Mouse (Mus musculus) forebrain, embryonic 12.5 days (tissue): ENCODE measurements around the gene Kcnh2. TPM values are rescaled to one million over a fixed set of nuclear protein-coding genes. Genes with fewer than 3 reads are reported as not detected.

ENCODE experiments used
- ATAC-seq: fragments of 200-750 bp; cut with Nextera tagmentation; 2 replicates; pipeline ENCODE4 v1.8.0; 2017; ENCODE audit warnings: moderate TSS enrichment; ENCODE audit not compliant: low FRiP score
- H3K27ac ChIP-seq: fragments of 300-500 bp; sonication (generic); 2 replicates; pipeline ENCODE4 v1.5.1; 2016; ENCODE audit warnings: mild to moderate bottlenecking
- H3K27me3 ChIP-seq: fragments of 300-500 bp; sonication (generic); 2 replicates; pipeline ENCODE4 v1.6.1; 2016; ENCODE audit warnings: mild to moderate bottlenecking
- H3K36me3 ChIP-seq: fragments of 300-500 bp; sonication (generic); replicated peaks from 2 replicates; pipeline ENCODE4 v1.6.1; 2016; ENCODE audit warnings: mild to moderate bottlenecking
- H3K4me1 ChIP-seq: fragments of 300-500 bp; sonication (generic); 2 replicates; pipeline ENCODE4 v1.6.1; 2016
- H3K4me2 ChIP-seq: fragments of 300-500 bp; sonication (generic); 2 replicates; pipeline ENCODE4 v1.6.1; 2016; ENCODE audit warnings: mild to moderate bottlenecking, moderate library complexity
- H3K4me3 ChIP-seq: fragments of 300-500 bp; sonication (generic); replicated peaks from 2 replicates; pipeline ENCODE4 v1.5.1; 2016; ENCODE audit warnings: mild to moderate bottlenecking
- H3K9ac ChIP-seq: fragments of 300-500 bp; sonication (generic); 2 replicates; pipeline ENCODE4 v1.6.1; 2016; ENCODE audit warnings: mild to moderate bottlenecking
- H3K9me3 ChIP-seq: fragments of 300-500 bp; sonication (generic); 2 replicates; pipeline ENCODE4 v1.6.1; 2016
- WGBS: fragments of 180-500 bp; shearing (Covaris S2); methylation state at CpG from one replicate; pipeline ENCODE4 v1.1.7; 2016; 5-methylcytosine and 5-hydroxymethylcytosine counted together
- polyA plus RNA-seq: library from polyadenylated mRNA; unstranded; fragments of >200 nt; fragmentation: Nextera tagmentation; extraction: Ambion mirVana; gene quantifications from 2 replicates; pipeline ENCODE4 v1.2.1, GENCODE M21; 2016

The Kcnh2 gene
- polyA plus RNA-seq, 1 experiment from 2014 or later, result 10.1 TPM

DNA sequence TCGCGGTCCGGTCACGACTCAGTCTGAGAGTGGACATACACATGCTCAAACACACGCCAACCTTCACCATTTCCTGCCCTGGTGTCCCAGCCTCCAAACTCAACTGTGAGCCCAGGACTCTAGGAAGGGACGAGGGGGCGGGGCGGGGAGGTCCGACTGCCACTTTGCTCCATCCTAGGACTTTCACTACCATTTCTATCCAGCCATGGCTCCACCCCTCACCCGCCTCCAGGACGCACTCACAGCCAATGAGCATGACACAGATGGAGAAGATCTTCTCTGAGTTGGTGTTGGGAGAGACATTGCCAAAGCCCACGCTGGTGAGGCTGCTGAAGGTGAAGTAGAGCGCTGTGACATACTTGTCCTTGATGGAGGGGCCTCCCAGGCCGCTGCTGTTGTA is 26.2 kb downstream of the Kcnh2 start:
- Histone ChIP-seq H3K27me3 (peaks cover 43% of the 10 kb centered on the region), H3K4me2 (no peak overlapping the region), H3K9ac (no peak overlapping the region), H3K4me1 (peaks cover 51% of the 10 kb centered on the region), H3K4me3 (no peak overlapping the region), H3K36me3 (peaks cover 25% of the 10 kb centered on the region), H3K9me3 (no peaks in the 10 kb centered on the region), H3K27ac (no peak overlapping the region)
- ATAC-seq, result no peak
- 57% methylated on average over 14 of the region's 14 CpGs for WGBS

DNA sequence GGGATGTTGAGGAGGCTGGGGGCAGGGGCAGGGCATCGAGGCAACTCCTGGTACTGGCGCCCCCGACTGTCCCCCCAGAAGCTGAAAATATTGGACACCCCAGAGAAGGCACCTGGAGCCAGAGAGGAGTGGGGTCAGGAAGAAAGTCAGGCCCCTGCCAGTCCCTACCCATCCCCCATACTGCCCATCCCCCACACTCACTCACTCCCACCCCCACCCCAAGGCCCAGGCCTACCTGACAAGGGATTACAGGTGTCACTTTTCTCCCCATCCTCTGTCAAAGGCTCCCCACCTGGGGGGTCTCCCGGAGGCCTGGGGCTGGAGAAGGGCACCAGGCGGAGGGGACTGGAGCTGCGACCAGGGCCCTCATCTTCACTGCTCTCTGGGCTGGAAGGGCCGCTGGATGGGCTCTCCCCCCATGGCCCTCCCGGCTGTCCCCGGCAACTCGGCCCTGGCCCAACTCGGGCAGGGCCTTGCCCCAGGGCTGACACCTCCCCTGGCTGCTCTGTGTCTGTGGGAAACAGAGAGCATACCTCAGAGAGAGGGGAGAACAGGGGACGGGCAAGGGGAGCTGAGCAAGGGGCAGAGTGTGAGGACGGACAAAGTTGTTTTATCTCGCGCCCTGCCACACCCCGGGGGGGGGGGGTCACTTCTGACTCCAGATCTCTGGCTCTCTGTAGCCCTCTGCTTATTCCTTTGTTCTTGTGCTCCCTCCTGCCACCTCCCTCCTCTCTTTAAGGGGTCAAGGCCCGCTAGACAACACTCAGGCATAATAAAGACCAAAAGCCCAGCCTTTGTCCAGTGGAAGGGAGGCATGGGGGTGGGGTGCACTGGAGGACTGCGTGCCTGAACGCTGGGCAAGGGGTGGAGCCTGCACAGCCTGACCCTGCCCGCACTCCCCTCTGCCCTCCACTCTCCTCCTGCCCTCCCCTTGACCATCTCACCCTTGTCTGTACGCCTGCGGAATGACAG is 29.4 kb downstream of the Kcnh2 start:
- peak; percentile 66 for ATAC-seq
- whole genome bisulfite sequencing, result 4% methylated on average over 22 of the region's 22 CpGs
- peak overlapping the region; percentile 44; the same call in 1 of the 2 replicates for H3K9ac ChIP-seq
- H3K9me3 ChIP-seq, result no peaks in the 10 kb centered on the region
- peak overlapping the region; percentile 36 for H3K4me2 ChIP-seq
- no peak overlapping the region for H3K4me3 ChIP-seq
- H3K27me3 ChIP-seq, result peaks cover 35% of the 10 kb centered on the region; the same call in 1 of the 2 replicates
- H3K36me3 ChIP-seq, result peaks cover 25% of the 10 kb centered on the region
- peak overlapping the region; percentile 37; the same call in 1 of the 2 replicates for H3K27ac ChIP-seq
- peaks cover 36% of the 10 kb centered on the region for H3K4me1 ChIP-seq

DNA sequence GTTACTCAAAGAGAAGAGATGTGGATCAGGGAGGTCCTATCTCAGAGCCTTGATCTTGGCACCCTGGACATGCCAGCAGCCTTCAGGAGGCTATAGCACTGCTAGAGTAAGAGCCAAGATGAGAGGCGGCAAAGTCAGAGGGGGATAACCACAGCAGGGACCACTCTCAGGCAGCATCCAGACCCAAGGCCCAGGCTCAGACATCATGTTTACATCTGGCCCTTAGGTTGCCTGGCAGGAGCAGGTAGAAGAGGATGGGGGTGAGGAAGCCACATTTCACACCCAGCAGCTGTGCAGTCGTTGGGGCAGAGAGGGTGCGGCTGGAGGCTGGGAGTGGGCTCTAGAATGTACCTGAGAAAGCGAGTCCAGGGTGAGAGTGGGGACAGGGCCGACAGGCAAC is 30.5 kb downstream of the Kcnh2 start:
- 0 out of 2 replicates have a peak overlapping the region, but pooled peaks have one; percentile 36 for H3K9ac ChIP-seq
- no peak overlapping the region for H3K4me3 ChIP-seq
- no peak for ATAC-seq
- H3K27me3 ChIP-seq, result peaks cover 28% of the 10 kb centered on the region; the same call in 1 of the 2 replicates
- no peak overlapping the region for H3K27ac ChIP-seq
- 41% methylated on average over 5 of the region's 5 CpGs for WGBS
- no peaks in the 10 kb centered on the region for H3K9me3 ChIP-seq
- H3K4me2 ChIP-seq, result peak overlapping the region; percentile 36
- H3K4me1 ChIP-seq, result peaks cover 36% of the 10 kb centered on the region
- H3K36me3 ChIP-seq, result peaks cover 18% of the 10 kb centered on the region

DNA sequence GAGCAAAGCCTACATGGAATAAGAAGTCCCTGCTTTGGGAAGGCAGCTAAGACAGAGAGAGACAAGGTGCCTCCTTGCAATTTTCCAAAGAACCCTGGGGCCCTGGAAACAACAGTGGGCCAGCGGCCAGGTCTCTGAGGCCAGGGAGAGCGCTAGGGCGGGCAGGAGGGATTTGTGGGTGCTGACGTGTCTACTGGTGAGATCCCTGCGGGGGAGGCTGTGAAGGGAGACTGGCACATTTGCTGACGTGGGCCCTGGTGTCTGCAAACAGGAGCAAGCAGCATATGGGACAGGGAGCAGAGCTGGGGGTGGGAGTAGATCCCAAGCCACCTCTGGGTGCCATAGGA is 31.0 kb downstream of the Kcnh2 start:
- no peak overlapping the region for H3K4me3 ChIP-seq
- peak overlapping the region; percentile 53; the same call in 1 of the 2 replicates for H3K27ac ChIP-seq
- 34% methylated on average over 6 of the region's 6 CpGs for WGBS
- ATAC-seq, result no peak
- H3K4me1 ChIP-seq, result peaks cover 36% of the 10 kb centered on the region
- H3K27me3 ChIP-seq, result peaks cover 25% of the 10 kb centered on the region; the same call in 1 of the 2 replicates
- H3K4me2 ChIP-seq, result peak overlapping the region; percentile 28
- H3K9me3 ChIP-seq, result no peaks in the 10 kb centered on the region
- H3K9ac ChIP-seq, result peak overlapping the region; percentile 33; the same call in 1 of the 2 replicates
- peaks cover 13% of the 10 kb centered on the region for H3K36me3 ChIP-seq

DNA sequence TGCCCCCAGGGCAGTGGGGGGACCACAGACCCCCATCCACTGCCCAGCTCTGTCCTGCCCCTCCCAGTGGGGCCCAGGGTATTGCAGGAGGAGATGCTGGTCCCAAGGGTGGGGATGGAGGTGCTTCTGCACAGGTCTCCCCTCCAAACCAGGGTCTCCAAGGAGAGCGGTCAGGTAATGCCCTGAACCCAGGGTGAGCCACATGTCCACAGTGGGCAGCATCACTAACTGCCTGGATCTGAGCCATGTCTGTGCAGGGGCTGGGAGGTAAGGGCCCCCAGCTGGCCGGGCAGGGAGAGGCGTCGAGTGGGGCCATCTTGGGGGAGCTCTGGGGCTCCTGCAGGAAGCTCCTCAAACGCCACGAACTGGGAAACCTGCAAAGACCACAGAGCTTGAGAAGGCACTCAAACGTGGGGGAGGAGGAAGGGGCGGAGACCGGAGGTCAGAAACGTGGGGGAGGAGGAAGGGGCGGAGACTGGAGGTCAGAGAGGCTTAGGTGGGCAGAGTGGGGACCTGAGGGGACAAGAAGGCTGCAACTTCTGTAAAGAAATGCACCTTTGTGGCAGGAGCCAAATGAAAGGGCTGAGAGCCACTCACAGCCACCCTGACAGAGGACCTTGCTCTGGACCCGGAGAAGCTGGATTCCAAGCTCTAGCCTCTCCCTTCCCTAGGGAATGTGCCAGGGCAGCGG is 31.5 kb downstream of the Kcnh2 start:
- Histone ChIP-seq H3K9me3 (no peaks in the 10 kb centered on the region), H3K4me2 (peak overlapping the region; percentile 28), H3K9ac (peak overlapping the region; percentile 33; the same call in 1 of the 2 replicates), H3K36me3 (peaks cover 8% of the 10 kb centered on the region), H3K27ac (peak overlapping the region; percentile 53; the same call in 1 of the 2 replicates), H3K4me1 (peaks cover 36% of the 10 kb centered on the region), H3K27me3 (peaks cover 24% of the 10 kb centered on the region; the same call in 1 of the 2 replicates), H3K4me3 (no peak overlapping the region)
- WGBS, result 14% methylated on average over 13 of the region's 13 CpGs
- no peak for ATAC-seq

DNA sequence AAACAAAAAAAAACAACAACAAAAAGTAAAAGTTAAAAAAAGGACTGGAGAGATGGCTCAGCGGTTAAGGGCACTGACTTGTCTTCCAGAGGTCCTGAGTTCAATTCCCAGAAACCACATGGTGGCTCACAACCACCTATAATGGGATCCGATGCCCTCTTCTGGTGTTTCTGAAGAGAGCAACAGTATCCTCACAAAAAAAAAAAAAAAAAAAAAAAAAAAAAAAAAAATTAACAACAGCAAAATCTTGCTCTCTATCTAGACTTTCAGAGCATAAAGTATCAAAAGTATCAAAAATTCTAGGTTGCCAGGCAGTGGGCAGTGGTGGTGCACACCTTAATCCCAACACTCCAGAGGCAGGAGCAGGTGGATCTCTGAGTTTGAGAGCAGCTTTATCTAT is 42.2 kb downstream of the Kcnh2 start:
- no peaks in the 10 kb centered on the region for H3K27me3 ChIP-seq
- H3K36me3 ChIP-seq, result no peaks in the 10 kb centered on the region
- H3K27ac ChIP-seq, result no peak overlapping the region
- no peaks in the 10 kb centered on the region for H3K4me1 ChIP-seq
- no peak overlapping the region for H3K4me3 ChIP-seq
- no peak overlapping the region for H3K9ac ChIP-seq
- ATAC-seq, result no peak
- 86% methylated on average over 2 of the region's 2 CpGs for WGBS
- H3K9me3 ChIP-seq, result 0 out of 2 replicates have a peak, but pooled peaks cover 4% of the 10 kb centered on the region
- H3K4me2 ChIP-seq, result no peak overlapping the region

DNA sequence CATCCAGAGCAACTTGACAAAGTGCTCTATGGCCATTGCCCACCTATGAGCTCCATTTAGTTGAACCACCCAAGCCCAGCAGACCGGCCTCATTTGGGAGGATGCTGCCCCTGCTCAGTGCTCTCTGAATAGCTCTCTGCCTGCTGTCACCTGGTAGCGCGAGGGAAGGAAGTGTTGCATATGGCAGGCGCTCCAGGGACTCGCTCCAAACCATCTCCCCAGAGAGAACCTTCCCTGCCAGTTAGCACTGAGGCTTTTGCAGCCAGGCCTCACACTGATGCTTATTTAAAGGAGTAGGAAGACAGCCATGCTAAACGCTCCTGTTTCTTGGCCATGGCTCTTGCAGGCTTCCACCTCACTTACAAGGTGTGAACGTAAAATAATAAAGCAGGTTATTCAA is 42.8 kb downstream of the Kcnh2 start:
- H3K9me3 ChIP-seq, result no peaks in the 10 kb centered on the region
- WGBS, result 79% methylated on average over 7 of the region's 7 CpGs
- ATAC-seq, result no peak
- H3K4me3 ChIP-seq, result no peak overlapping the region
- H3K9ac ChIP-seq, result no peak overlapping the region
- H3K27ac ChIP-seq, result no peak overlapping the region
- H3K4me2 ChIP-seq, result no peak overlapping the region
- H3K4me1 ChIP-seq, result no peaks in the 10 kb centered on the region
- no peaks in the 10 kb centered on the region for H3K36me3 ChIP-seq
- no peaks in the 10 kb centered on the region for H3K27me3 ChIP-seq

DNA sequence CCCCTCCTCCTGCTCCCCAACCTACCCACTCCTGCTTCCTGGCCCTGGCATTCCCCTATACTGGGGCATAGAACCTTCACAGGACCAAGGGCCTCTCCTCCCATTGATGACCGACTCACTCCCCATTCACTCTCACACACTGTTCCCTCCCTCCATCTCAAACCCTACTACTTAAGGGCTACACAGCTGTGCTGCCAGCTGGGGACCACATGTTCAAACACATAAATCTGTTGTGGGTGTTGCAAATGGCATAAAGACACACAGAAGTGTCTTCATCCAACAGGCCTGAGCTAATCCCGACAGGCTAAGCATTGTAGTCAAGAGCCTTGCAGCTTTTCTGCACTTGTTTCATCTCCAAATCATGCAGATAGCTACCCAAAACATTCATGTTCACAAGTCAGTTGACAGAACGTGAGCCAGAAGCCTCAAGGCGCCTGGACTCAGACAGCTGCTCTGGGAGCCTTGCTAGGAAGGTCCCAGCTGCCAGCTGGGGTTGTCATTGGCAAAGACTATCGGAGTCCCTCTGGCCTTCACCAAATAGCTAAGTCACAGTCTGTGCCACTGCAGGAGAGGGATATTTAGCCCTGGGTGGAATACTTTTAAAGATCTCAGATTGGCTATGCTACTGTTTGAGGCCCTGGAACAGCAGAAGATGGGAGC is 44.2 kb downstream of the Kcnh2 start:
- Histone ChIP-seq H3K9me3 (no peaks in the 10 kb centered on the region), H3K4me3 (no peak overlapping the region), H3K4me1 (no peaks in the 10 kb centered on the region), H3K4me2 (no peak overlapping the region), H3K9ac (no peak overlapping the region), H3K27me3 (no peaks in the 10 kb centered on the region), H3K27ac (no peak overlapping the region), H3K36me3 (no peaks in the 10 kb centered on the region)
- no peak for ATAC-seq
- WGBS, result 70% methylated on average over 5 of the region's 5 CpGs

DNA sequence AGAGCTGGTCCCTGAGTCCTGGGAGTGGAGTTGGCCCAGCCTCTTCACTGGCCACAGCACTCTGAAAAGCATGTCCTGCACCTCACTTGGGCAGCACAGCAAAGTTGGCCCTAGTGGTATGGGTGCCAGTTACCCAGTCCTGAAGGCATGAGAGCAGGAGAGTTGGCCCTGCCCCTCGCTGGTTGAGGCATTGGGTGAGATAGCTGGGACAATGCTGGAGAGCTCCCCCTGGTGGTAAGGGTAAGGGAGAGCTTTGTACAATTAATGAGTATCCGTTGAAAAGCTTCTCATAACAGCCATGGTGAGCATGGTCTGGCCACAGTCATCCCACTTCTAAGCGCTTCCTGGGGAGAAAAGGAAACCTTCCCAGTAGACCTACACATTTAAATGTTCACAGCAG is 48.2 kb downstream of the Kcnh2 start:
- H3K27me3 ChIP-seq, result no peaks in the 10 kb centered on the region
- no peaks in the 10 kb centered on the region for H3K9me3 ChIP-seq
- no peak overlapping the region for H3K4me2 ChIP-seq
- H3K36me3 ChIP-seq, result no peaks in the 10 kb centered on the region
- H3K27ac ChIP-seq, result no peak overlapping the region
- no peak overlapping the region for H3K4me3 ChIP-seq
- WGBS, result 53% methylated on average over 3 of the region's 3 CpGs
- no peak overlapping the region for H3K9ac ChIP-seq
- no peaks in the 10 kb centered on the region for H3K4me1 ChIP-seq
- no peak for ATAC-seq

DNA sequence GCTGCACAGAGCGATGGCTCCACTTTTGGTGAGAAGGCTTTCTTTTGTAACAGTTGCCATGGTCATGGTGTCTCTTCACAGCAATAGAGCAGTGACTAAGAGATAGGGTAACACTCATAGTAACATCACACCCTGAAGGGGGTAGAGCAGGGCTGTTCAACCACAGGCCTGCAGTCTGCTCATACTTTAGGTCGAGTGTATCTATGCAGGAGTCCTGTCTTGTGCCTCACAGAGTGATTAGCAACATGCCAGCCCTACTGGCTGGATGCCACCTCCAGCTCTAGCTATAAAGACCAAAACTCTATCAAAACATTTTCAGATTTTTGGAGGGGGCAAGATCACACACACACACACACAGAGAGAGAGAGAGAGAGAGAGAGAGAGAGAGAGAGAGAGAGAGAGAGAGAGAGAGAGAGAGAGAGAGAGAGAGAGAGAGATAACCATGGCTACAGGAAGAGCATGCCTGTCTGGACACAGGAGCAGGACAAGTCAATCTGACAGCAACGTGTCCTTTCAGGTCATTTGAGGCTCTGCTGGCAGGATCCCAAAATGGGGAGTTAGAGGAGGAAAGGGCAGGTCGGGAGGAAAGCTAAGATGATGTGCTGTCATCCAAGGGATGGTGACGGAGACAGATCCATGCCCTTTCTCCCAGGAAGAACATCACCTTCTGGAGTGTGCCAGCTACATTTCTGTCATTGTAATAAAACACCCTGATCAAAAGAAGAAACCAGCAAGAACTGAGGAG is 51.4 kb downstream of the Kcnh2 start:
- H3K36me3 ChIP-seq, result no peaks in the 10 kb centered on the region
- WGBS, result 62% methylated on average over 5 of the region's 5 CpGs
- H3K27me3 ChIP-seq, result no peaks in the 10 kb centered on the region
- H3K4me2 ChIP-seq, result no peak overlapping the region
- no peak for ATAC-seq
- no peak overlapping the region for H3K4me3 ChIP-seq
- no peaks in the 10 kb centered on the region for H3K9me3 ChIP-seq
- no peaks in the 10 kb centered on the region for H3K4me1 ChIP-seq
- H3K9ac ChIP-seq, result no peak overlapping the region
- no peak overlapping the region for H3K27ac ChIP-seq

DNA sequence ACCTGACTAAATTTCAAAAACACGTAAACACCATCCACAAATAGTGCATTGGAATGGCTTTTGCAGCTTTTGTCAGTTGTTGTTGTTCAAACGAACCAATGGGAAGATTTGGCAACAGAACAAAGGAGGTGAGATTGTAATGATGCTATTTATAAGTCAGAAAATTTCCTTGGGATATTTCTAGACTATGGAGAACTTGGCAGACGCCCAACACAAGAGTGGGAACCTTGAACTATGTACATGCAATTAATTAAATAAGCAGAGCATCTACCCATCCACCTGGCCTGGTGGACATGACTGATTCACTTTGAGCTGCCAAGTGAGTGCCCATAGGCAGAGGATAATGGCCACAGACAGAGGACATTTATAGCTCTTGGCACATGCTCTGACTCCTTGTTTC is 59.5 kb downstream of the Kcnh2 start:
- Histone ChIP-seq H3K4me1 (no peaks in the 10 kb centered on the region), H3K9me3 (no peaks in the 10 kb centered on the region), H3K4me3 (no peak overlapping the region), H3K36me3 (no peaks in the 10 kb centered on the region), H3K27me3 (no peaks in the 10 kb centered on the region), H3K27ac (no peak overlapping the region), H3K9ac (no peak overlapping the region), H3K4me2 (no peak overlapping the region)
- no peak for ATAC-seq
- 73% methylated on average over 3 of the region's 3 CpGs for WGBS
